Mouse (Mus musculus): ENCODE results near the gene Macrod2.

Gene Macrod2

GRCm38 (mm10) chr2:140570874-140571273 is 175.8 kb downstream of the Macrod2 start:
- DNase-seq (ENCODE audit: low spot score in 2 of 2): no peak

DNA sequence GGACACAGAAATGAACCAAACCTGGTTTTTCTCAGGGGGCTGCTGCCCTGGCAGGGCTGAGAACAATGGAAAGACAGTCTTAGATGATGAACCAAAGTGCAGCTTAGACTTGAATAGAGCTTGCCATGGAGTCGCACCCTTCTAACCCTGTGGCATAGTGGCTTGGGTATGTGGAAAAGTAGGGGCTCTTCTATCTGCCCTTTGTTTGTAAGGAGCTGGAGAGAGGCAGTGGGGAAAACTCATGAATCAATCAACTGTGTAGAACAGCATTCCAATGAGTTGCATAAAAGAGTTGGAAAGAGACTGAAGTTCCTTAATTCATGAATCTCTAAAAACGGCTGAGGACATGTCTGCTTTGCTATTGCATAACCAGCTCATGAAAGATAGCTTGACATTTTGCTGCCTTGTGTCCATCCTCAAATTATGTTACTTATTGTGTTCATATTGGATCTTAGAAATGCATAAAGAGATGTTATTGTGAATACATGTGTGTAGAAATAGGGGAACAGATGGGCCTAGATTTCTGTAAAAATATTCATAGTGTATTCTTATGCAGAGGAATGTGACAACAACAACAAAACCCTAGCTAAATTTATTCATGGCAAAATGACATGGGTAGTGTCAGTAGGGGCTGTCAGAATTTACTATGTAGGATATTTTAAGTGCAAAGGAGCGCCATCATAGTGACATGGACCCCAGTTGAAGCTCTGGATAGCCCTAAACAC is 197.6 kb downstream of the Macrod2 start:
- DNase-seq (ENCODE audit: low spot score in 2 of 2): no peak

- no peak for DNase-seq (ENCODE audit: low spot score in 2 of 2)
These were observed 201.8 kb downstream of the Macrod2 start for GRCm38 (mm10) chr2:140596906-140597305.

- DNase-seq (ENCODE audit: low spot score in 2 of 2): no peak
These were observed 220.3 kb downstream of the Macrod2 start for GRCm38 (mm10) chr2:140615451-140615850.

DNA sequence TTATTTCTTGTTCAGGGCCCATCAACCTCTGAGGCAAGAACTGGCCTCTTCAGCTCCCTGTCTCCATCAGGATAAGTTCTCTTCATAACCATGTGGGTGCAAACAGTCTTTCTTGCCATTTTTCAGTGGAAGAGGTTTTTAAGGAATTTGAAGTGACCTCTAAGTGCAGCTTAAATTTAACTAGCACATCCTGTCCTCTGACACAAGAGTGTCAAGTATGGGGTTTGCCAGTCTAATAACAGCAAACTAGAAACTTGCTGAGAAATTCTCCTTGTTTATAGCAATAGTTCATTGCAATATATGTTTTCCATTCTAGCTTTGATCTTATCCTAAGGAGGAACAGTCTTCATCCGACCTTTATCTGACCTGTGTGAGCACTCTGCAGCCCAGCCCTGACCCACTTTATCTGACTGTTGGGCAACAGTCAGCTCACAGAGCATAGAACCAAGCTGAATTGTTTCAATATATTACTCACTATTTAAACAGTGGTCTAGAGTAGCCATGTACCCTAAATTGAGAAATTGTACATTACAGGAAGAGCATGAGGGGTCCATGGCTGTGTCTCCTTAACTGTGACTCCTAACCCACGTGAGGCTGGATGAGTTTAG is 226.7 kb downstream of the Macrod2 start:
- no peak for DNase-seq (ENCODE audit: low spot score in 2 of 2)

DNA sequence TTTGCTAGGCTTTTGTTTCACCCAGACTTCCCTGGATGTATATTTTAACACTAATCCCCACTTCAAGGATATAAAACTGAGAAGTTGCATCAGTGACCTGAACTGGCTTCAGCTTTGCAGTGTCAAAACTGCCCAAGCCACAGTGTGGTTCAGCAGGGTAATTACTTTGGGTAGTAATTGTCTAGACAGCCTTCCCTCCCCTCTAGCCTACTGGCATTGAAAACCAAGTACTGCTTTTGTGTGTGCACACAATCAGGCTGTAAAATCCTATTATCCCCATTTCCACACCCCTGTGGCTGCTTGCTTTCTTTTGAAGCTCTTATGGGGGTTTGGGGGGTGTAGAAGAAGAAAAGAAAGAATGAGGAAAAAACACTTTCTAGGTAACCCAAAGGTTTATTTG is 258.4 kb downstream of the Macrod2 start:
- DNase-seq (ENCODE audit: low spot score in 2 of 2): no peak

GRCm38 (mm10) chr2:140653978-140654377 is 258.9 kb downstream of the Macrod2 start:
- no peak for DNase-seq (ENCODE audit: low spot score in 2 of 2)

DNA sequence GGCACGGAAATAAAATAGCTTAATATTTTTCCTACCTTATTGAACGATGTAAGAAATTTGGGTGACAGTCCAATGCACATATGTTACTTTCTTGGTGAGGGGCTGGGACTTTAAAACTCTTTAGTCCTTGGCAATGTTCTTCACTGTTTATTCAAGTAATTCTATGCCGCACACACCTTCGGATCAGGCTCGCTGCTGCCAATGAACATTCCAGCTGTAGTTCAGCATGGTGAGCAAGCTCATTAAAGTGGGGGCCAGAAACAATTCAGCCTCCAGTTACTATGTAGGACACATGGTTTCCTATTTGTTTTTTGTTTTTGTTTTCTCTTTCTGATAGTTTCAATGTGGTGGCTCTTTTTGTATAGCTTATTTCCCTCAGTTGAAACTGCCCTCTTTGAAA is 267.6 kb downstream of the Macrod2 start:
- DNase-seq (ENCODE audit: low spot score in 2 of 2): no peak

- DNase-seq (ENCODE audit: low spot score in 2 of 2): no peak
These were observed 269.3 kb downstream of the Macrod2 start for GRCm38 (mm10) chr2:140664381-140664780.

DNA sequence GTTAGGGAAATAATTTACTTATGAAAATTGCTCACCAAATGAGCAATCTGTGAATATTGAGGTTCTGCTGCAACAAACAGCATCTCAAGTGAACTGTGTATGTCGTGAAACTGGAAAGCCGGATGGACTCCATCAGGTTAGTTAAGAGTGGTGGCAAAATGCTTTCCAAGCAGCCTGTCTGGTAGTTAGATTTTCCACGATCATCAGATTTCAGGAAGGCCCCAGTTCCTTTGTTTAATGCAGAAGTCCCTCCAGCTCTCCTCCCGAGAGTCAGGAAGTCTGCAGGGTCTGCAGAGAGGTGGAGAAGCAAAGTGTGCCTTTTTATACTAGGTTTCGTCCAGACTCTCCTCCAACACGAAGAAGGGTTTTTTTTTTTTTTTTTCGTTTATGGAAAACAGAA is 271.7 kb downstream of the Macrod2 start:
- DNase-seq (ENCODE audit: low spot score in 2 of 2): no peak

GRCm38 (mm10) chr2:140667261-140668047 is 272.3 kb downstream of the Macrod2 start:
- DNase-seq (ENCODE audit: low spot score in 2 of 2): no peak

DNA sequence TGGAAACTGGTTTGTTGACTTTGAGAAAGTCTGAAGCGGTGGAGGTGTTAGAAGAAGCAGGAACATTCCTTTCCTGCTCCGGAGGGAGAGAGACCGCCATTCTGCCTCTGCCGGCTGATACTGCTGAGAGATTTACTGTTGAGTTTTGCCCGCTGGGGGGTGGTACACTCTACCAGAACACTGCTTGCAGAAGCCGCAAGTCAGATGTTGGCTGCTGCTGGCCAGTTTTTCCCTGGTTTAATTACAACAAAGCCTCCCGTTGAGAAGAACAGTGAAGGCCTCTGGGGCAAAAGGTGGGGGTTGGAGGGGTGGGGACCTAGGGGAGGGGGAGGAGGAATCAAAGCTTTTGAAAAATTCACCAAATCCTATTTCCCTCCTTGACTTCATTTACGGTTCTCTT is 273.2 kb downstream of the Macrod2 start:
- DNase-seq (ENCODE audit: low spot score in 2 of 2): peak; percentile 32 to 40

- no peak for DNase-seq (ENCODE audit: low spot score in 2 of 2)
These were observed 274.0 kb downstream of the Macrod2 start for GRCm38 (mm10) chr2:140669081-140669480.

GRCm38 (mm10) chr2:140669786-140670185 is 274.7 kb downstream of the Macrod2 start:
- DNase-seq (ENCODE audit: low spot score in 2 of 2): no peak

DNA sequence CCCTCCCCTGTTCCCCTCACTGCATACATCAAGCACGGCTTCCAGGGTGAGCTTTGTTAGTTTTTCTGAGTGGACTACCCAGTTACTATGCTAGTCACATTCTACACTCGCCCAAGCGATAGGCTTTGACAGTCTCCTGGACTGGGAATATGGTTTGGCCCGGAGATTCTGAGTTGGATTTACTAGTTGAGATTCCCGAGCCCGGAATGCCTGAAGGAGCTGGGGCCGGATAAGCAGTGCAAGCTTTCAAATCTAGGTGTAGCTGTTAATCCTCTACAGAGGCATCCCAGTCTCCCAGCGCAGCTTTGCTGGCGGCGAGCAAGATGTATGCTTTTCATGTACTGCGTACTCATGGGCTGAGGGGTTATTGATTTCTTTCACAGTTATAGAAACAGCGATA is 275.3 kb downstream of the Macrod2 start:
- DNase-seq (ENCODE audit: low spot score in 2 of 2): peak; percentile 23 to 51

DNA sequence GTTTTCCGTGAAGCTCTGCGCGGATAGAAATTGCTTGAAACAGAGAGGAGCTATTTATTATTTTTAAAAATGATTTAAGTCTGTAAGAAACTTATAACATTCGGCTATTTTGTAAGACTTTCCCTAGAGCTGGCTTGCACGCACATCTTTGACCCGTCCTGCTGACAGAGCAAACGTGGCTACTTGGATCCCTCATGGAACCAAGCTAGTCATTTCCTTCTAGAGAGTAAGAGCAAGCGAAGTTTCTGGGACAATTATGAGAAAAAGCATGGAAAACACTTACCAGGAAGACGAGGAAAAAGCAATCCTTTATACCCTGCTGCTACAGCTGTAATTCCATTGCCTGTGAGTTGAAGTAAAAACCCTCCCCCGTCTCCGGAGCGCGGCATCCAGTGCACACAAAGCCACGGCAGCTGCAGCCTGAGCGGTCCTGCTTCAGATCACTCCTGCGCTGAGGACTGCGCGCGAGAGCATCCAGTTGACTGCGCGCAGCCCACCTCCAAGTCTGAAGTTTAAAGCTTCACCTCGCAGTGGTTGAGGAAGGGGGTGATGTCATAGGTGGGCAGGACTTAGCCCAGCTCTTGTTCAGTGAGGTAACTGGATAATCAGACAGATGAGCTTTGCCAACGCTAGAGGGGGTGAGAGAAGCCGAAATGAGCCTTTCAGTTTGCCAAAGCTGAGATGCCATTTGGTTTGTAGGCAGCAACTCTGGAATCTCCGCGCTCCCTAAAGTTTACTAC is 276.0 kb downstream of the Macrod2 start, which contains the start of gene Flrt3:
TSS of gene Flrt3 (minus strand) at position 507 of the 740 bp plus-strand sequence.
- peak; percentile 75 to 83 for DNase-seq (ENCODE audit: low spot score in 2 of 2)

DNA sequence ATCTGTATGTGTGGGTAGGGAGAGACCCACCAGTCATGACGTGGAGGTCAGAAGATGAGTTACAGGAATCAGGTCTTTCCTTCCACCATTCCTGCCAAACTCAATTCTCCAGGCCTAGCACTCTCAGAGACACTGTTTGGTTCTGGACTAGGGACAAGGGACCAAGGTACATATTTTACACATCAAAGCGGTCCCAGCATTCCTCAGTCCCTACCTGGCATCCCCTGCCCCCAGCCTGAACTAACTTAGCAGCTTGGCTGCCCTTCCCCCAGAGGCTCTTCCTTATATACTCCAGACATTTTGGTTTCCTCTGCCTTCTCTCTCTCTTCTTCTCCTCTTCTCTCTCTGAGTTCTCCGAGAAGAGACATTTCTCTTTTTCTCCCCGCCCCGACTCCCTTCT is 278.4 kb downstream of the Macrod2 start:
- DNase-seq (ENCODE audit: low spot score in 2 of 2): no peak

GRCm38 (mm10) chr2:140676728-140677127 is 281.6 kb downstream of the Macrod2 start:
- no peak for DNase-seq (ENCODE audit: low spot score in 2 of 2)

DNA sequence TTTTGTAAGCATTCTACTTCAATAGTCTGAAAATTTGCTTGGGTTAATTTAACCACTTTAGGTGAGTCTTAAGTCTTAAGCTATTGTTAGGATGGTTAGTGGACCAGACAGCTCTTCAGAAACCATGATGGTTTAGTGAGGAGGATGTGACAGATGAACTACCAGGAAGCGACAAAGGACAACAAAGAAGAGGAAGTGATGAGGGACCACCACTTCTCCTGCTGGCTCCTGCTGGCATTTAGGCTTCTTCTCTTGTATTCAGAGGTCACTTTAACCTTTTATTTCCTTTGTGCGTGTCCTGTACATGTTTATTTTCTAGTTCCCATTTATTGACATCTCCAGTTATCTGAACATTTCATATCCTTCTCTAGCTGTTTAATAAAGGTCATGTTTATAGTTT is 295.8 kb downstream of the Macrod2 start:
- DNase-seq (ENCODE audit: low spot score in 2 of 2): no peak

DNA sequence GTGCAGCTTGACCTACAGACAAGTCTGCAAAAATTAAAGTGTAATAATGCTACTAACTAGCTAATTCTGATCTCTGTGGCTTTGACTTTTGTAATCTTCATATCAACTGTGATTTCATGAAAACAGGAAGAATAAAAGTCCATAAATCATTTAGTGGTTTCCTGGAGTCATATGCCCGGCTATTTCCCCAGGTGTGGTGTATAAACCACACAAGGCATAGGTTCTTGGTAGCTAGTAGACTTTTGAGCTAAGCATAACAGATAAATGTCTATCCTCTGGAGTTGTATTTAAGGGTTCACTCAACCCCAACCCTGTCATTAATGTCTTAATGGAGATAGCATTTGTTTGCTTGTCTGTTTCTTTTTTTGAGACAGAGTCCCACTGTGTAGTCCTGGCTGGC is 296.3 kb downstream of the Macrod2 start:
- no peak for DNase-seq (ENCODE audit: low spot score in 2 of 2)

GRCm38 (mm10) chr2:140692461-140692860 is 297.4 kb downstream of the Macrod2 start:
- DNase-seq (ENCODE audit: low spot score in 2 of 2): no peak

DNA sequence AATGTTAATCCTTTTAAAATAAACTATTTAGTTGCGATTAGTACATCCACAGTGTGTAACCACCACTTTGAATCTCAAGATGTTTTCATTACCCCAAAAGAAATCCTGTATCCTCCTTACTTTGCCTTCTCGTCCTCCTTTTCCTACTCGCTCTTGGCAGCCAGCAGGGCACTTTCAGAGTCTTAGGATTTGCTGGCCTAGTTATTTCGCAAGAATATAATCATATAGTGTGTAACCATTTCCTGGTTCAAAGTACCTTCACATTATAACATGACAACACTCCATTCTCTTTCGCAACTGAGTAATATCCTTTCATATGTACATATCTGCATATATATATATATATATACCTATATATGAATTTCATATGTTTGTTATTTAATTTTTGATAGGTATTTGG is 298.7 kb downstream of the Macrod2 start:
- DNase-seq (ENCODE audit: low spot score in 2 of 2): no peak

Measured in urinary bladder, adult 18-20 months (tissue).